Mouse (Mus musculus) forebrain, embryonic 15.5 days (tissue): Measurements from ENCODE around the gene Klf9. TPM values are rescaled to one million over a fixed set of nuclear protein-coding genes. Genes with fewer than 3 reads are reported as not detected.

Source experiments
- ATAC-seq: fragments of 200-750 bp; cut with Nextera tagmentation; replicated peaks from 2 replicates; pipeline ENCODE4 v1.8.0; 2017; ENCODE audit warnings: mild to moderate bottlenecking, moderate TSS enrichment, moderate library complexity
- H3K27ac ChIP-seq: fragments of 300-500 bp; sonication (generic); replicated peaks from 2 replicates; pipeline ENCODE4 v1.5.1; 2015; ENCODE audit warnings: mild to moderate bottlenecking, inconsistent platforms
- H3K27me3 ChIP-seq: fragments of 300-500 bp; sonication (generic); 2 replicates; pipeline ENCODE4 v1.6.1; 2015; ENCODE audit warnings: inconsistent platforms
- H3K36me3 ChIP-seq: fragments of 300-500 bp; sonication (generic); 2 replicates; pipeline ENCODE4 v1.6.1; 2015; ENCODE audit warnings: mild to moderate bottlenecking, inconsistent platforms
- H3K4me1 ChIP-seq: fragments of 300-500 bp; sonication (generic); 2 replicates; pipeline ENCODE4 v1.6.1; 2015; ENCODE audit warnings: inconsistent platforms
- H3K4me2 ChIP-seq: fragments of 300-500 bp; sonication (generic); replicated peaks from 2 replicates; pipeline ENCODE4 v1.6.1; 2015; ENCODE audit warnings: mild to moderate bottlenecking, inconsistent platforms
- H3K4me3 ChIP-seq: fragments of 300-500 bp; sonication (generic); 2 replicates; pipeline ENCODE4 v1.5.1; 2015; ENCODE audit warnings: mild to moderate bottlenecking, inconsistent platforms
- H3K9ac ChIP-seq: fragments of 300-500 bp; sonication (generic); replicated peaks from 2 replicates; pipeline ENCODE4 v1.6.1; 2015; ENCODE audit warnings: mild to moderate bottlenecking, inconsistent platforms
- H3K9me3 ChIP-seq: fragments of 300-500 bp; sonication (generic); 2 replicates; pipeline ENCODE4 v1.6.1; 2016; ENCODE audit warnings: inconsistent platforms
- WGBS: fragments of 180-500 bp; shearing (Covaris S2); methylation state at CpG from one replicate; pipeline ENCODE4 v1.1.7; 2015; ENCODE audit warnings: mixed read lengths; 5-methylcytosine and 5-hydroxymethylcytosine counted together
- polyA plus RNA-seq: library from polyadenylated mRNA; unstranded; fragments of >200 nt; fragmentation: Nextera tagmentation; extraction: Ambion mirVana; gene quantifications from 2 replicates; pipeline ENCODE4 v1.2.1, GENCODE M21; 2015

Gene Klf9
- polyA plus RNA-seq: 2.4 and 2.5 TPM in 2 replicates

- ATAC-seq: peak; percentile 92
- H3K27me3 ChIP-seq: peaks cover 25% of the 10 kb centered on the region
- WGBS: under 1% methylated on average over 50 of the region's 52 CpGs
These were observed at the start of gene Klf9 for GRCm38 (mm10) chr19:23140689-23141317. Gene Klf9, plus strand, starts transcription at chr19:23141226.

GRCm38 (mm10) chr19:23091586-23091985 lies 49.4 kb upstream of the Klf9 start:
- Histone ChIP-seq H3K27me3 (no peaks in the 10 kb centered on the region), H3K4me2 (no peak overlapping the region), H3K4me3 (no peak overlapping the region), H3K9ac (no peak overlapping the region), H3K9me3 (no peaks in the 10 kb centered on the region), H3K27ac (no peak overlapping the region), H3K4me1 (no peaks in the 10 kb centered on the region), H3K36me3 (no peaks in the 10 kb centered on the region)
- WGBS: 89% methylated on average over 4 of the region's 4 CpGs
- ATAC-seq: no peak

More at GRCm38 (mm10) chr19:23140689-23141317, at the start of gene Klf9:
- H3K4me2 ChIP-seq: peak within 1 kb of the TSS; percentile 100
- no peaks in the 10 kb centered on the region for H3K36me3 ChIP-seq
- H3K27ac ChIP-seq: peak within 1 kb of the TSS; percentile 60
- H3K4me1 ChIP-seq: peaks cover 35% of the 10 kb centered on the region
- peak within 1 kb of the TSS; percentile 69 for H3K4me3 ChIP-seq
- H3K9me3 ChIP-seq: no peaks in the 10 kb centered on the region
- peak within 1 kb of the TSS; percentile 46 for H3K9ac ChIP-seq

- Histone ChIP-seq H3K9me3 (no peaks in the 10 kb centered on the region), H3K4me2 (no peak overlapping the region), H3K9ac (no peak overlapping the region), H3K27ac (no peak overlapping the region), H3K4me3 (no peak overlapping the region), H3K36me3 (no peaks in the 10 kb centered on the region), H3K4me1 (no peaks in the 10 kb centered on the region), H3K27me3 (no peaks in the 10 kb centered on the region)
- ATAC-seq: no peak
- 86% methylated on average over 5 of the region's 5 CpGs for WGBS
These were observed 47.5 kb upstream of the Klf9 start for GRCm38 (mm10) chr19:23093548-23093947.

- no peak for ATAC-seq
- no peaks in the 10 kb centered on the region for H3K27me3 ChIP-seq
- H3K36me3 ChIP-seq: no peaks in the 10 kb centered on the region
- H3K4me2 ChIP-seq: no peak overlapping the region
- 40% methylated on average over 3 of the region's 3 CpGs for WGBS
- no peak overlapping the region for H3K4me3 ChIP-seq
- no peaks in the 10 kb centered on the region for H3K9me3 ChIP-seq
- no peak overlapping the region for H3K27ac ChIP-seq
- no peak overlapping the region for H3K9ac ChIP-seq
- H3K4me1 ChIP-seq: no peaks in the 10 kb centered on the region
These were observed 46.1 kb upstream of the Klf9 start for GRCm38 (mm10) chr19:23094906-23095305.

- Histone ChIP-seq H3K9me3 (no peaks in the 10 kb centered on the region), H3K9ac (no peak overlapping the region), H3K4me1 (no peaks in the 10 kb centered on the region), H3K4me3 (no peak overlapping the region), H3K27ac (no peak overlapping the region), H3K27me3 (no peaks in the 10 kb centered on the region), H3K36me3 (no peaks in the 10 kb centered on the region), H3K4me2 (no peak overlapping the region)
- no peak for ATAC-seq
- WGBS: 75% methylated on average over 5 of the region's 5 CpGs
These were observed 34.2 kb upstream of the Klf9 start for GRCm38 (mm10) chr19:23106859-23107258.

- Histone ChIP-seq H3K4me3 (no peak overlapping the region), H3K4me2 (no peak overlapping the region), H3K4me1 (no peaks in the 10 kb centered on the region), H3K9ac (no peak overlapping the region), H3K9me3 (no peaks in the 10 kb centered on the region), H3K27ac (no peak overlapping the region), H3K36me3 (no peaks in the 10 kb centered on the region), H3K27me3 (no peaks in the 10 kb centered on the region)
- 0 out of 2 replicates have a peak, but pooled peaks have one; percentile 29 for ATAC-seq
- WGBS: 76% methylated on average over 2 of the region's 2 CpGs
These were observed 33.7 kb upstream of the Klf9 start for GRCm38 (mm10) chr19:23107335-23107734.

- Histone ChIP-seq H3K27me3 (no peaks in the 10 kb centered on the region), H3K27ac (no peak overlapping the region), H3K9me3 (no peaks in the 10 kb centered on the region), H3K9ac (no peak overlapping the region), H3K36me3 (no peaks in the 10 kb centered on the region), H3K4me3 (no peak overlapping the region), H3K4me1 (no peaks in the 10 kb centered on the region), H3K4me2 (no peak overlapping the region)
- 23% methylated on average over 10 of the region's 10 CpGs for WGBS
- ATAC-seq: no peak
These were observed 19.2 kb upstream of the Klf9 start for GRCm38 (mm10) chr19:23121875-23122274.

GRCm38 (mm10) chr19:23124023-23124550 lies 16.9 kb upstream of the Klf9 start:
- ATAC-seq: no peak
- Histone ChIP-seq H3K27ac (no peak overlapping the region), H3K9me3 (no peaks in the 10 kb centered on the region), H3K4me3 (no peak overlapping the region), H3K4me1 (no peaks in the 10 kb centered on the region), H3K4me2 (no peak overlapping the region), H3K9ac (no peak overlapping the region), H3K36me3 (no peaks in the 10 kb centered on the region), H3K27me3 (no peaks in the 10 kb centered on the region)
- WGBS: 86% methylated on average over 7 of the region's 7 CpGs

- ATAC-seq: no peak
- no peak overlapping the region for H3K4me2 ChIP-seq
- no peak overlapping the region for H3K9ac ChIP-seq
- H3K9me3 ChIP-seq: no peaks in the 10 kb centered on the region
- no peak overlapping the region for H3K27ac ChIP-seq
- 81% methylated on average over 9 of the region's 9 CpGs for WGBS
- H3K36me3 ChIP-seq: no peaks in the 10 kb centered on the region
- H3K4me3 ChIP-seq: no peak overlapping the region
- no peaks in the 10 kb centered on the region for H3K27me3 ChIP-seq
- no peaks in the 10 kb centered on the region for H3K4me1 ChIP-seq
These were observed 15.5 kb upstream of the Klf9 start for GRCm38 (mm10) chr19:23125227-23126150.

GRCm38 (mm10) chr19:23129908-23130307 lies 11.1 kb upstream of the Klf9 start:
- H3K27ac ChIP-seq: no peak overlapping the region
- H3K9ac ChIP-seq: no peak overlapping the region
- WGBS: 96% methylated on average over 2 of the region's 2 CpGs
- 0 out of 2 replicates have a peak, but pooled peaks cover 8% of the 10 kb centered on the region for H3K27me3 ChIP-seq
- H3K4me2 ChIP-seq: no peak overlapping the region
- no peaks in the 10 kb centered on the region for H3K36me3 ChIP-seq
- peaks cover 14% of the 10 kb centered on the region for H3K4me1 ChIP-seq
- H3K9me3 ChIP-seq: no peaks in the 10 kb centered on the region
- H3K4me3 ChIP-seq: no peak overlapping the region
- no peak for ATAC-seq

GRCm38 (mm10) chr19:23132106-23132635 lies 8.9 kb upstream of the Klf9 start:
- Histone ChIP-seq H3K4me1 (peaks cover 33% of the 10 kb centered on the region), H3K27ac (no peak overlapping the region), H3K4me3 (no peak overlapping the region), H3K27me3 (peaks cover 25% of the 10 kb centered on the region), H3K9ac (no peak overlapping the region), H3K9me3 (no peaks in the 10 kb centered on the region), H3K4me2 (no peak overlapping the region), H3K36me3 (no peaks in the 10 kb centered on the region)
- WGBS: 70% methylated on average over 3 of the region's 3 CpGs
- no peak for ATAC-seq
